Mouse (Mus musculus) heart, postnatal 0 days (tissue): ENCODE results near the gene Cnnm1. TPM values are rescaled to one million over a fixed set of nuclear protein-coding genes. Genes with fewer than 3 reads are reported as not detected.

Source experiments
- ATAC-seq: fragments of 200-750 bp; cut with Nextera tagmentation; 2 replicates; pipeline ENCODE4 v1.8.0; 2017; ENCODE audit warnings: low read depth, moderate number of reproducible peaks, moderate library complexity; ENCODE audit not compliant: insufficient read depth
- DNase-seq: peaks from one replicate; pipeline ENCODE4 v3.0.0-alpha.2; 2016; ENCODE audit warnings: low spot score
- H3K27ac ChIP-seq: fragments of 300-500 bp; sonication (generic); 2 replicates; pipeline ENCODE4 v1.5.1; 2014; ENCODE audit warnings: low read depth, mild to moderate bottlenecking
- H3K27me3 ChIP-seq: fragments of 300-500 bp; sonication (generic); 2 replicates; pipeline ENCODE4 v1.6.1; 2014; ENCODE audit warnings: low read length, mixed read lengths; ENCODE audit not compliant: control insufficient read depth, insufficient read depth
- H3K36me3 ChIP-seq: fragments of 300-500 bp; sonication (generic); replicated peaks from 2 replicates; pipeline ENCODE4 v1.6.1; 2014; ENCODE audit warnings: low read length, mixed read lengths; ENCODE audit not compliant: control insufficient read depth, insufficient read depth
- H3K4me1 ChIP-seq: fragments of 300-500 bp; sonication (generic); 2 replicates; pipeline ENCODE4 v1.6.1; 2014; ENCODE audit warnings: antibody characterized with exemption; ENCODE audit not compliant: control insufficient read depth, insufficient read depth
- H3K4me2 ChIP-seq: fragments of 300-500 bp; sonication (generic); 2 replicates; pipeline ENCODE4 v1.6.1; 2014; ENCODE audit warnings: low read depth, mild to moderate bottlenecking, low read length, moderate library complexity
- H3K4me3 ChIP-seq: fragments of 300-500 bp; sonication (generic); 2 replicates; pipeline ENCODE4 v1.5.1; 2014; ENCODE audit warnings: low read depth, low read length
- H3K9ac ChIP-seq: fragments of 300-500 bp; sonication (generic); replicated peaks from 2 replicates; pipeline ENCODE4 v1.6.1; 2014; ENCODE audit warnings: low read depth, low read length, mixed read lengths
- H3K9me3 ChIP-seq: fragments of 300-500 bp; sonication (generic); replicated peaks from 2 replicates; pipeline ENCODE4 v1.6.1; 2016; ENCODE audit warnings: low read length; ENCODE audit not compliant: control insufficient read depth
- CTCF ChIP-seq: IDR thresholded peaks from 2 replicates; pipeline ENCODE4 v1.5.1; 2016; ENCODE audit warnings: antibody characterized with exemption, control low read depth, low read depth
- EP300 ChIP-seq: IDR thresholded peaks from 2 replicates; pipeline ENCODE4 v1.6.1; 2016; ENCODE audit warnings: antibody characterized with exemption, low read depth
- WGBS: fragments of 180-500 bp; shearing (Covaris S2); extraction: QIAGEN DNeasy Blood & Tissue Kit; methylation state at CpG from one replicate; pipeline ENCODE4 v1.1.7; 2014; 5-methylcytosine and 5-hydroxymethylcytosine counted together
- polyA plus RNA-seq: library from polyadenylated mRNA; unstranded; fragments of >200 nt; fragmentation: Nextera tagmentation; extraction: Ambion mirVana; gene quantifications from 2 replicates; pipeline ENCODE4 v1.2.1, GENCODE M21; 2015
- total RNA-seq: library from RNA; depleted of rRNA; stranded (reverse); fragments of >200 nt; gene quantifications from 2 replicates; pipeline ENCODE4 v1.2.3, GENCODE M21; 2014; ENCODE audit warnings: low replicate concordance; rRNA removed

The Cnnm1 gene
- 0.12 TPM in 1 of 2 replicates, not detected in the other for total RNA-seq
- 0.03 TPM in 1 of 2 replicates, not detected in the other for polyA plus RNA-seq

DNA sequence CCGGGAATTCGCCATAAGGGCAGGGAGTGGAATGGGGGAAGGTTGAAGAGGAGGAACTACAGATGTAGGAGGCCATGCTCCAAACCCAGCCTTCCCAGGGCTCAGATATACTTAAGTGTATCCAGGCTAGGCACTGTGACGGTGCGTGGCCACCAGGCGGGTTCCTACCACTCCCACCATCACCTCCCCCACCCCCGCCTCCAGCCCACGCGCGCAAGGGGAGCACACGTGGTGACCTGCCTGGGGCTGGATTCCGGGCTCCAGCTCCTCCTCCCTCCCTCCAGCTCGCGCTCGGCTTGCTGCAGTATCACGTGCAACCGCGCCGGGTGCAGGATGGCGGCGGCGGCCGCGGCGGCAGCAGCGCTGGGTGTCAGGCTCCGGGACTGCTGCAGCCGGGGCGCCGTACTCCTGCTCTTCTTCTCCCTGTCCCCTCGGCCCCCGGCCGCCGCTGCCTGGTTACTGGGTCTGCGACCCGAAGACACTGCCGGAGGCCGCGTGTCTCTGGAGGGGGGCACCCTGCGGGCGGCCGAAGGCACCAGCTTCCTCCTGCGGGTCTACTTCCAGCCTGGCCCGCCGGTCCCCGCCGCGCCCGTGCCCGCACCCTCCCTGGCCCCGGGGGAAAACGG, at the start of gene Cnnm1:
Gene Cnnm1 (plus strand): TSS at position 325 of the 626 bp plus-strand sequence.
- no peak for TF ChIP-seq CTCF
- no peak for TF ChIP-seq EP300
- H3K4me1 ChIP-seq, result peaks cover 9% of the 10 kb centered on the region
- H3K36me3 ChIP-seq, result no peaks in the 10 kb centered on the region
- no peaks in the 10 kb centered on the region for H3K9me3 ChIP-seq
- H3K4me2 ChIP-seq, result peak within 1 kb of the TSS; percentile 99
- H3K27ac ChIP-seq, result no peak within 1 kb of the TSS
- ATAC-seq (peak; percentile 62; the same call in 1 of the 2 replicates), DNase-seq (peak; percentile 33)
- H3K9ac ChIP-seq, result no peak within 1 kb of the TSS
- H3K4me3 ChIP-seq, result peak within 1 kb of the TSS; percentile 66
- peaks cover 53% of the 10 kb centered on the region for H3K27me3 ChIP-seq
- under 1% methylated on average over 37 of the region's 51 CpGs for WGBS

DNA sequence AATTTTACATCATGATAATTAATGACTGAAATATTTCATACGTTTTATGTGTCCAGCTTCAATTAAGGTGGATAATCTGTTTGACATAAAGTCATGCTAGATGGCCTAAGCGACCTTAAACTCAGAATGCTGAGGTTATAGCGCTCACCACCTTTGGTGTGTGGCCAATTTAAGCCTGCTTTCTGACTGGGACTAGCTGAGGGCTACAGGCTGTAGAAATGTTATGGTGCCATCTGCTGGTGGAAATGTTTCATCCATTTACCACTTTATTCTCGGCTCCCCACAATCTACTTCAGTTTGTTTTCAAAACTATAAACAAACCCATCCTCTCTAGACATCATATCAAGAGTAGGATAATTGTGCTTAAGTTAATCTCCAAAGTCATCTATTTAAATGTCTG, 43.9 kb upstream of the Cnnm1 start:
- Histone ChIP-seq H3K9me3 (no peaks in the 10 kb centered on the region), H3K4me1 (no peaks in the 10 kb centered on the region), H3K27ac (no peak overlapping the region), H3K4me3 (no peak overlapping the region), H3K4me2 (no peak overlapping the region), H3K9ac (no peak overlapping the region), H3K36me3 (no peaks in the 10 kb centered on the region), H3K27me3 (0 out of 2 replicates have a peak, but pooled peaks cover 6% of the 10 kb centered on the region)
- WGBS, result 1% methylated on average over 4 of the region's 4 CpGs
- TF ChIP-seq CTCF (peak; percentile 76), EP300 (no peak)
- peak; percentile 33 for DNase-seq
- ATAC-seq, result no peak; the same call in 1 of the 2 replicates

DNA sequence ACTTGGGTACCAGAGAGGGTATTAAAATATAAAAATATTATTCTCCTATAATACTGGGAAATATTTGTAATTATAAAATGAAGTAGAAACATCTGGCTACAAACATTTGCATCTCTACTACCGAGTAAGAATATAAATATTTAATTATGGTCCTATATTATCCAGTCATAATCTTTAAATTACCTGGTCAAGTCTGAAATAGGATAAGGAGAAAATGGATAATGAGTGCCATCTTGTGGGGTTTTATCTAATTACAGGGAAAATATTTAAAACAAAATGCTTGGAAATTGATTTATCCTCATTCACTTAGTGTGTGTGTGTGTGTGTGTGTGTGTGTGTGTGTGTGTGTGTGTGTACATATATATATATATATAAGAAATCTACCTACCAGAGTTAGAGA, 33.1 kb upstream of the Cnnm1 start:
- no peaks in the 10 kb centered on the region for H3K36me3 ChIP-seq
- ATAC-seq (no peak), DNase-seq (no peak)
- 19% methylated on average over 1 of the region's 1 CpGs for WGBS
- H3K27ac ChIP-seq, result no peak overlapping the region
- no peak overlapping the region for H3K9ac ChIP-seq
- TF ChIP-seq CTCF (0 out of 2 replicates have a peak, but pooled peaks have one; percentile 6), EP300 (no peak)
- no peak overlapping the region for H3K4me3 ChIP-seq
- H3K4me2 ChIP-seq, result no peak overlapping the region
- H3K27me3 ChIP-seq, result no peaks in the 10 kb centered on the region
- H3K4me1 ChIP-seq, result no peaks in the 10 kb centered on the region
- H3K9me3 ChIP-seq, result no peaks in the 10 kb centered on the region

DNA sequence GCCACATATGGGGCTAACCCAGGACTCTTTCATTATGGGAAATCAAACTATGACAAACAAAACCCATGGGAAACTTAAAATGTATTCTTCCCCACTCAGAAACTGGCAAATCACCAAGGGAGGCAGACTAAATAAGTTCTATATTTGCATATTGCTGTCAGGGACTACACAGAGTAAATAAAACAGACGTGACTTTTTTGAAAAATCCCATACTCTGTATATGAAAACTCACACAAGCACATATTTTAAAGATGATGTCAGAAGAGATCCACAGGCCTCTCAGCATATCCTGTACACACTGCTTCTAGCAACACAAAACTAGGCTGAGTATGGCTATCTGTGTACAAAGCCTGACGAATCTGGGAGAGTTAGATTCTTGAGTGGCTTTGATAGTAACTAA, 24.7 kb upstream of the Cnnm1 start:
- TF ChIP-seq CTCF (no peak), EP300 (no peak)
- Histone ChIP-seq H3K9ac (no peak overlapping the region), H3K4me3 (no peak overlapping the region), H3K36me3 (no peaks in the 10 kb centered on the region), H3K27ac (no peak overlapping the region), H3K4me2 (no peak overlapping the region), H3K9me3 (no peaks in the 10 kb centered on the region), H3K27me3 (no peaks in the 10 kb centered on the region), H3K4me1 (no peaks in the 10 kb centered on the region)
- DNase-seq (no peak), ATAC-seq (no peak)
- 50% methylated on average over 2 of the region's 2 CpGs for WGBS

DNA sequence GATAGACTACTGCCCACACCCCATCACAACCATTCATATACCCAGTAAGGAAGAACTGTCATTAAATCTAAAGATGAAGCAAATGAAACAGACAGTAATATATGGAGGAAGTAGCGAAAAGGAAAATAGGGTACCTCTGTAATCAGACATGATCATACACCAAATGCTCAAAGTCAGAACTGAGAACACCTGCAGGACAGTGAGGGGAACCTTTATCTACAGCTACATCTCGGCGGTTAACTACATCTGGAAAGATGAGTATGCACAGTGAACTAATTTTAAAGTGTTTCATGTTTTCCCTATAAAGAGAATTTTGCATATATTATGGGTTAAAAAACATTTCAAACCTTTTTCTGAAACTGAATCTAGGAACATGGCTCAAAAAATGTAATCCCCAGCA, 19.7 kb upstream of the Cnnm1 start:
- Histone ChIP-seq H3K9me3 (no peaks in the 10 kb centered on the region), H3K27ac (no peak overlapping the region), H3K4me1 (no peaks in the 10 kb centered on the region), H3K9ac (no peak overlapping the region), H3K27me3 (no peaks in the 10 kb centered on the region), H3K4me3 (no peak overlapping the region), H3K36me3 (no peaks in the 10 kb centered on the region), H3K4me2 (no peak overlapping the region)
- ATAC-seq, result no peak
- no peak for TF ChIP-seq EP300
- no peak for TF ChIP-seq CTCF
- no peak for DNase-seq
- 70% methylated on average over 3 of the region's 3 CpGs for WGBS

DNA sequence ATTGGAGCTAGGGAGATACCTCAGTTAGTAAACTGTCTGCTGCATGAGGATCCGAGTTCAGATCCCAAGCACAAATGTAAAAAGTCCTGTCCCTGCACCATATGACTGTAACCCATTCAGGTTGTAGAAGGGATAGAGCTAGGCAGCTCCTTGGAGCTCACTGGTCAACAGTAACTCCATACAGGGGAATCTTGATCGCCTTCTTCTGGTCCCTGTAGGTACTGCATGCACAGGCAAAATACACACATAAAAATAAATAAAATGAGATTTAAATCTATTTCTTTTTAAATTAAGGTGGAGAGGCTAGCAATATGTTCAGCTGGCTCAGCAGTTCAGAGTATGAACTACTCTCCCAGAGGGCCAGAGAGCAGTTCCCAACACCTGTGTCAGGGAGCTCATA, 16.2 kb upstream of the Cnnm1 start:
- TF ChIP-seq EP300 (no peak), CTCF (no peak)
- Histone ChIP-seq H3K4me1 (no peaks in the 10 kb centered on the region), H3K36me3 (no peaks in the 10 kb centered on the region), H3K4me3 (no peak overlapping the region), H3K4me2 (no peak overlapping the region), H3K9ac (no peak overlapping the region), H3K27me3 (no peaks in the 10 kb centered on the region), H3K9me3 (no peaks in the 10 kb centered on the region), H3K27ac (no peak overlapping the region)
- no peak for ATAC-seq
- no peak for DNase-seq
- 57% methylated on average over 2 of the region's 2 CpGs for WGBS
